Mouse (Mus musculus) A20 (cell line): ENCODE data around the gene Hspb6.

Source experiments
- DNase-seq: peaks from one replicate; pipeline ENCODE4 v3.0.0-alpha.2; 2011; ENCODE audit warnings: low read depth, low spot score

Gene Hspb6

GRCm38 (mm10) chr7:30553021-30553589, 1.1 kb downstream of the Hspb6 start:
- DNase-seq, result peak; percentile 39

GRCm38 (mm10) chr7:30553810-30554584, 2.0 kb downstream of the Hspb6 start:
- no peak for DNase-seq

GRCm38 (mm10) chr7:30556894-30557536, 5.0 kb downstream of the Hspb6 start:
- peak; percentile 44 for DNase-seq

GRCm38 (mm10) chr7:30557901-30558514, 6.0 kb downstream of the Hspb6 start:
- DNase-seq, result no peak

GRCm38 (mm10) chr7:30558656-30559442, 6.9 kb downstream of the Hspb6 start:
- no peak for DNase-seq

GRCm38 (mm10) chr7:30559443-30559954, 7.5 kb downstream of the Hspb6 start, which contains the start of gene Lin37:
Gene Lin37 (minus strand): TSS chr7:30559838.
- peak; percentile 98 for DNase-seq

- DNase-seq, result no peak
Measured at GRCm38 (mm10) chr7:30560296-30560695, 8.3 kb downstream of the Hspb6 start.

GRCm38 (mm10) chr7:30562526-30563116, 10.6 kb downstream of the Hspb6 start:
- DNase-seq, result no peak

- peak; percentile 97 for DNase-seq
Measured at GRCm38 (mm10) chr7:30563117-30563905, 11.3 kb downstream of the Hspb6 start, which contains the start of the genes U2af1l4, Gm49396 and Psenen. Gene U2af1l4 (plus strand): TSS chr7:30563301. Gene Gm49396 (plus strand): TSS chr7:30563344. Gene Psenen (minus strand): TSS chr7:30563627.

- DNase-seq, result no peak
Measured at GRCm38 (mm10) chr7:30563906-30564280, 11.9 kb downstream of the Hspb6 start.

GRCm38 (mm10) chr7:30564970-30565571, 13.1 kb downstream of the Hspb6 start, which contains the start of gene Igflr1:
Gene Igflr1 (plus strand): TSS chr7:30565427.
- DNase-seq, result no peak

GRCm38 (mm10) chr7:30566033-30566432, 14.1 kb downstream of the Hspb6 start:
- DNase-seq, result no peak

GRCm38 (mm10) chr7:30567555-30567954, 15.6 kb downstream of the Hspb6 start:
- DNase-seq, result no peak

- no peak for DNase-seq
Measured at GRCm38 (mm10) chr7:30572389-30572788, 20.4 kb downstream of the Hspb6 start.

- no peak for DNase-seq
Measured at GRCm38 (mm10) chr7:30572969-30573368, 21.0 kb downstream of the Hspb6 start.

- DNase-seq, result no peak
Measured at GRCm38 (mm10) chr7:30579950-30580349, 28.0 kb downstream of the Hspb6 start.

- DNase-seq, result no peak
Measured at GRCm38 (mm10) chr7:30581547-30581946, 29.6 kb downstream of the Hspb6 start.

- DNase-seq, result no peak
Measured at GRCm38 (mm10) chr7:30584339-30584738, 32.4 kb downstream of the Hspb6 start.

- no peak for DNase-seq
Measured at GRCm38 (mm10) chr7:30585170-30585569, 33.2 kb downstream of the Hspb6 start.
